Mouse (Mus musculus) kidney, embryonic 14.5 days (tissue): ENCODE measurements at regions not wholly inside any gene's neighbourhood (a gene's known extent, or its start where the extent isn't known, plus 50 kb on each side); places are given as distances from the start of the nearest gene placed in this dataset.
"Not testable (repeated sequence)": the region's sequence is repeated elsewhere in the genome, so short reads cannot be mapped to it uniquely, and the experiment has no call there.

ENCODE experiments used
- ATAC-seq: fragments of 200-750 bp; cut with Nextera tagmentation; 2 replicates; pipeline ENCODE4 v1.8.0; 2017; ENCODE audit warnings: moderate number of reproducible peaks, mild to moderate bottlenecking, moderate TSS enrichment, moderate library complexity; ENCODE audit not compliant: low FRiP score, low TSS enrichment
- H3K27ac ChIP-seq: fragments of 300-500 bp; sonication (generic); 2 replicates; pipeline ENCODE4 v1.5.1; 2014; ENCODE audit warnings: low read depth, mild to moderate bottlenecking, low read length, moderate library complexity, mixed read lengths
- H3K27me3 ChIP-seq: fragments of 300-500 bp; sonication (generic); 2 replicates; pipeline ENCODE4 v1.6.1; 2014; ENCODE audit warnings: mild to moderate bottlenecking, low read length; ENCODE audit not compliant: control insufficient read depth, insufficient read depth
- H3K36me3 ChIP-seq: fragments of 300-500 bp; sonication (generic); 2 replicates; pipeline ENCODE4 v1.6.1; 2014; ENCODE audit warnings: low read length, mixed read lengths; ENCODE audit not compliant: control insufficient read depth, insufficient read depth
- H3K4me1 ChIP-seq: fragments of 300-500 bp; sonication (generic); 2 replicates; pipeline ENCODE4 v1.6.1; 2014; ENCODE audit warnings: low read length, mixed read lengths; ENCODE audit not compliant: control insufficient read depth, insufficient read depth
- H3K4me2 ChIP-seq: fragments of 300-500 bp; sonication (generic); replicated peaks from 2 replicates; pipeline ENCODE4 v1.6.1; 2014; ENCODE audit warnings: low read depth, mild to moderate bottlenecking, low read length
- H3K4me3 ChIP-seq: fragments of 300-500 bp; sonication (generic); 2 replicates; pipeline ENCODE4 v1.5.1; 2014; ENCODE audit warnings: mild to moderate bottlenecking, low read length
- H3K9ac ChIP-seq: fragments of 300-500 bp; sonication (generic); 2 replicates; pipeline ENCODE4 v1.6.1; 2014; ENCODE audit warnings: low read depth, mild to moderate bottlenecking, low read length, moderate library complexity
- H3K9me3 ChIP-seq: fragments of 300-500 bp; sonication (generic); 2 replicates; pipeline ENCODE4 v1.6.1; 2016; ENCODE audit warnings: low read length; ENCODE audit not compliant: control insufficient read depth
- WGBS: fragments of 180-500 bp; shearing (Covaris S2); extraction: QIAGEN DNeasy Blood & Tissue Kit; methylation state at CpG from one replicate; pipeline ENCODE4 v1.1.7; 2014; 5-methylcytosine and 5-hydroxymethylcytosine counted together

- Histone ChIP-seq H3K4me2 (no peak overlapping the region), H3K4me3 (no peak overlapping the region), H3K27me3 (no peaks in the 10 kb centered on the region), H3K4me1 (no peaks in the 10 kb centered on the region), H3K27ac (no peak overlapping the region), H3K9me3 (no peaks in the 10 kb centered on the region), H3K9ac (no peak overlapping the region), H3K36me3 (no peaks in the 10 kb centered on the region)
- no peak for ATAC-seq
Observed at GRCm38 (mm10) chr13:10983736-10984135, 623.1 kb upstream of the Chrm3 start.

GRCm38 (mm10) chr13:10982543-10982942 lies 621.9 kb upstream of the Chrm3 start:
- no peaks in the 10 kb centered on the region for H3K36me3 ChIP-seq
- H3K9me3 ChIP-seq, result no peaks in the 10 kb centered on the region
- no peak overlapping the region for H3K9ac ChIP-seq
- no peak overlapping the region for H3K4me3 ChIP-seq
- no peak for ATAC-seq
- H3K4me2 ChIP-seq, result no peak overlapping the region
- no peak overlapping the region for H3K27ac ChIP-seq
- no peaks in the 10 kb centered on the region for H3K27me3 ChIP-seq
- WGBS, result 73% methylated on average over 4 of the region's 4 CpGs
- no peaks in the 10 kb centered on the region for H3K4me1 ChIP-seq

GRCm38 (mm10) chr13:10971932-10972331 lies 611.3 kb upstream of the Chrm3 start:
- Histone ChIP-seq H3K4me3 (no peak overlapping the region), H3K27ac (no peak overlapping the region), H3K36me3 (no peaks in the 10 kb centered on the region), H3K4me2 (no peak overlapping the region), H3K27me3 (no peaks in the 10 kb centered on the region), H3K9me3 (no peaks in the 10 kb centered on the region), H3K9ac (no peak overlapping the region), H3K4me1 (no peaks in the 10 kb centered on the region)
- WGBS, result 55% methylated on average over 3 of the region's 3 CpGs
- ATAC-seq, result peak; percentile 24; the same call in 1 of the 2 replicates

GRCm38 (mm10) chr13:10970721-10971120 lies 610.1 kb upstream of the Chrm3 start:
- H3K4me3 ChIP-seq, result no peak overlapping the region
- H3K4me1 ChIP-seq, result no peaks in the 10 kb centered on the region
- no peaks in the 10 kb centered on the region for H3K27me3 ChIP-seq
- no peaks in the 10 kb centered on the region for H3K36me3 ChIP-seq
- no peak overlapping the region for H3K9ac ChIP-seq
- H3K4me2 ChIP-seq, result no peak overlapping the region
- no peaks in the 10 kb centered on the region for H3K9me3 ChIP-seq
- 60% methylated on average over 3 of the region's 3 CpGs for WGBS
- no peak for ATAC-seq
- H3K27ac ChIP-seq, result no peak overlapping the region

- WGBS, result 93% methylated on average over 3 of the region's 3 CpGs
- no peak for ATAC-seq
- no peaks in the 10 kb centered on the region for H3K4me1 ChIP-seq
Observed at GRCm38 (mm10) chr13:10952923-10953322, 592.3 kb upstream of the Chrm3 start.

GRCm38 (mm10) chr13:10950658-10951057 lies 590.0 kb upstream of the Chrm3 start:
- H3K4me2 ChIP-seq, H3K27ac ChIP-seq, H3K4me1 ChIP-seq, H3K4me3 ChIP-seq, ATAC-seq, H3K36me3 ChIP-seq, H3K27me3 ChIP-seq, H3K9ac ChIP-seq, H3K9me3 ChIP-seq: not testable (repeated sequence)
- WGBS, result 82% methylated on average over 8 of the region's 9 CpGs

More at GRCm38 (mm10) chr13:10952923-10953322, 592.3 kb upstream of the Chrm3 start:
- Histone ChIP-seq H3K27me3 (no peaks in the 10 kb centered on the region), H3K9me3 (no peaks in the 10 kb centered on the region), H3K27ac (no peak overlapping the region), H3K4me2 (no peak overlapping the region), H3K36me3 (no peaks in the 10 kb centered on the region), H3K4me3 (no peak overlapping the region), H3K9ac (no peak overlapping the region)

- Histone ChIP-seq H3K36me3 (no peaks in the 10 kb centered on the region), H3K9ac (no peak overlapping the region), H3K9me3 (no peaks in the 10 kb centered on the region), H3K27me3 (no peaks in the 10 kb centered on the region), H3K4me2 (no peak overlapping the region), H3K4me3 (no peak overlapping the region), H3K27ac (no peak overlapping the region), H3K4me1 (no peaks in the 10 kb centered on the region)
- 81% methylated on average over 2 of the region's 2 CpGs for WGBS
- ATAC-seq, result no peak
Observed at GRCm38 (mm10) chr13:10947398-10947797, 586.8 kb upstream of the Chrm3 start.

- no peak overlapping the region for H3K27ac ChIP-seq
- H3K9ac ChIP-seq, result no peak overlapping the region
- no peak overlapping the region for H3K4me2 ChIP-seq
- no peaks in the 10 kb centered on the region for H3K4me1 ChIP-seq
- no peak overlapping the region for H3K4me3 ChIP-seq
- no peaks in the 10 kb centered on the region for H3K27me3 ChIP-seq
- no peaks in the 10 kb centered on the region for H3K9me3 ChIP-seq
- 58% methylated on average over 4 of the region's 4 CpGs for WGBS
- no peak for ATAC-seq
- H3K36me3 ChIP-seq, result no peaks in the 10 kb centered on the region
Observed at GRCm38 (mm10) chr13:10943877-10944276, 583.2 kb upstream of the Chrm3 start.

- Histone ChIP-seq H3K9me3 (no peaks in the 10 kb centered on the region), H3K4me3 (no peak overlapping the region), H3K27ac (no peak overlapping the region), H3K36me3 (no peaks in the 10 kb centered on the region), H3K4me2 (no peak overlapping the region), H3K27me3 (no peaks in the 10 kb centered on the region), H3K9ac (no peak overlapping the region), H3K4me1 (no peaks in the 10 kb centered on the region)
- 64% methylated on average over 4 of the region's 4 CpGs for whole genome bisulfite sequencing
- ATAC-seq, result no peak
Observed at GRCm38 (mm10) chr13:10942031-10942655, 581.5 kb upstream of the Chrm3 start.
